In genomic region chr2:49169766-49170165, GRCm38 (mm10) we compare ENCODE assay signal across 21 mouse cellular contexts.
A peak's percentile ranks its signal among the peaks of the same experiment; 100 is the strongest.
DNase-seq lines count a peak whose midpoint lies in the region; ATAC-seq lines count a peak whose summit lies in the region.
"Had no signal": no experiment of that assay in that cellular context is flagged by ENCODE, and none has a peak within 500 bp of the region (broad histone marks: within the 10 kb centered on the region; RNA-seq: fewer than 3 reads in every experiment).

No protein-coding gene starts in this region.

- H3K4me1 ChIP-seq in forebrain, embryonic 11.5 days (replicated peaks; ENCODE audit: control insufficient read depth, insufficient read depth, low read length) = no peaks in the 10 kb centered on the region
- H3K4me1 ChIP-seq: embryonic facial prominence, embryonic 10.5 days; heart, embryonic 15.5 days; hindbrain, embryonic 13.5 days had no signal

- H3K27me3 ChIP-seq in forebrain, embryonic 11.5 days (ENCODE audit: control insufficient read depth, insufficient read depth, low read length) = no peaks in the 10 kb centered on the region
- H3K27me3 ChIP-seq: CH12.LX; heart, embryonic 15.5 days; hindbrain, embryonic 13.5 days; Patski had no signal

- H3K4me2 ChIP-seq in forebrain, embryonic 11.5 days (ENCODE audit: low read depth, low read length, severe bottlenecking) = no peak overlapping the region
- H3K4me2 ChIP-seq: heart, embryonic 11.5 days; heart, embryonic 15.5 days; hindbrain, embryonic 13.5 days had no signal

- no peak overlapping the region for H3K9ac ChIP-seq in forebrain, embryonic 11.5 days (ENCODE audit: low read length)
- H3K9ac ChIP-seq: heart, embryonic 15.5 days; hindbrain, embryonic 13.5 days had no signal

- H3K9me3 ChIP-seq in forebrain, embryonic 11.5 days (ENCODE audit: control insufficient read depth, low read length) = no peaks in the 10 kb centered on the region
- H3K9me3 ChIP-seq: embryonic facial prominence, embryonic 10.5 days; heart, embryonic 15.5 days; hindbrain, embryonic 13.5 days had no signal

- 91% methylated on average over 3 of the region's 3 CpGs for WGBS in forebrain, embryonic 11.5 days

- H3K27ac ChIP-seq in forebrain, embryonic 11.5 days (ENCODE audit: low read depth, low read length) = no peak overlapping the region
- H3K27ac ChIP-seq: embryonic facial prominence, embryonic 10.5 days; heart, embryonic 15.5 days; hindbrain, embryonic 13.5 days; hindbrain, postnatal 0 days had no signal

- no peak for ATAC-seq in forebrain, embryonic 11.5 days (replicated peaks; ENCODE audit: low FRiP score)
- ATAC-seq: activated CD4-positive, CD25-positive, alpha-beta regulatory T cell, adult 4 months; forebrain, embryonic 14.5 days; hindbrain, postnatal 0 days; Patski had no signal

- no peaks in the 10 kb centered on the region for H3K36me3 ChIP-seq in forebrain, embryonic 11.5 days (ENCODE audit: control insufficient read depth, insufficient read depth, low read length)

- DNase-seq in brain, adult 2 months (ENCODE audit: low read depth, low spot score) = peak; percentile 82
- peak; percentile 66 for DNase-seq in cerebellum, adult 11-12 months
- DNase-seq in cerebellum, adult 9-10 months = peak; percentile 78
- peak; percentile 67 to 85 for DNase-seq in cerebellum, postnatal 25 days
- no peak for DNase-seq in left cerebral cortex, postnatal 14 days (ENCODE audit: low spot score in 2 of 2)
- DNase-seq in layer of hippocampus, postnatal 36 days = no peak
- DNase-seq in forebrain, embryonic 11.5 days (ENCODE audit: low spot score) = no peak
- DNase-seq: adrenal gland, postnatal 14 days; gastrocnemius, postnatal 10 days; heart, adult 18-20 months; heart, postnatal 14 days; kidney, adult 18-20 months had no signal

- no peak overlapping the region for H3K4me3 ChIP-seq in forebrain, embryonic 11.5 days (ENCODE audit: low read depth, low read length)
- H3K4me3 ChIP-seq: embryonic facial prominence, embryonic 10.5 days; heart, embryonic 15.5 days; hindbrain, embryonic 13.5 days had no signal

- intact Hi-C loops in left cerebral cortex, postnatal 14 days (cut with DNase I) = no loop called here

Comparison
In these comparisons a context has a peak if more than half of its experiments do, and no peak if none do; other contexts are left out.
1. DNase-seq: peak in brain, adult 2 months (single experiment), cerebellum, adult 11-12 months (single experiment), cerebellum, adult 9-10 months (single experiment) and cerebellum, postnatal 25 days (2 of 2); none in left cerebral cortex, postnatal 14 days (0 of 2), layer of hippocampus, postnatal 36 days (0 of 2) and forebrain, embryonic 11.5 days (single experiment).